Mouse (Mus musculus): Measurements from ENCODE around the gene Lnpep. TPM values are rescaled to one million over a fixed set of nuclear protein-coding genes. Genes with fewer than 3 reads are reported as not detected.

Lnpep gene
- polyA plus RNA-seq, 1 experiment from 2014 or later, result 11.3 TPM

- Histone ChIP-seq H3K9me3 (ENCODE audit: control insufficient read depth, low read length) (no peaks in the 10 kb centered on the region), H3K4me2 (ENCODE audit: low read length) (no peak overlapping the region), H3K9ac (ENCODE audit: low read length) (no peak overlapping the region), H3K4me1 (replicated peaks; ENCODE audit: control insufficient read depth, insufficient read depth, low read length) (no peaks in the 10 kb centered on the region), H3K4me3 (ENCODE audit: low read depth, low read length) (no peak overlapping the region), H3K27ac (ENCODE audit: low read depth) (no peak overlapping the region), H3K27me3 (replicated peaks; ENCODE audit: control insufficient read depth, insufficient read depth, low read length) (no peaks in the 10 kb centered on the region), H3K36me3 (ENCODE audit: control insufficient read depth, insufficient read depth, low read length) (peaks cover 67% of the 10 kb centered on the region)
- DNase-seq (ENCODE audit: low spot score), result no peak
- 97% methylated on average over 9 of the region's 9 CpGs for WGBS
- no peak for ATAC-seq (replicated peaks; ENCODE audit: low FRiP score, low TSS enrichment, low read depth)
These were observed 48.5 kb downstream of the Lnpep start for GRCm38 (mm10) chr17:17576399-17576798.

- ATAC-seq (replicated peaks; ENCODE audit: low FRiP score, low TSS enrichment, low read depth) (no peak), DNase-seq (ENCODE audit: low spot score) (no peak)
- Histone ChIP-seq H3K9me3 (ENCODE audit: control insufficient read depth, low read length) (no peaks in the 10 kb centered on the region), H3K27me3 (replicated peaks; ENCODE audit: control insufficient read depth, insufficient read depth, low read length) (no peaks in the 10 kb centered on the region), H3K4me2 (ENCODE audit: low read length) (no peak overlapping the region), H3K4me1 (replicated peaks; ENCODE audit: control insufficient read depth, insufficient read depth, low read length) (no peaks in the 10 kb centered on the region), H3K36me3 (ENCODE audit: control insufficient read depth, insufficient read depth, low read length) (peaks cover 53% of the 10 kb centered on the region), H3K9ac (ENCODE audit: low read length) (no peak overlapping the region), H3K4me3 (ENCODE audit: low read depth, low read length) (no peak overlapping the region), H3K27ac (ENCODE audit: low read depth) (no peak overlapping the region)
- WGBS, result 48% methylated on average over 3 of the region's 3 CpGs
These were observed 57.8 kb downstream of the Lnpep start for GRCm38 (mm10) chr17:17567071-17567470.

GRCm38 (mm10) chr17:17548958-17549357 lies 75.9 kb downstream of the Lnpep start:
- Histone ChIP-seq H3K4me1 (replicated peaks; ENCODE audit: control insufficient read depth, insufficient read depth, low read length) (no peaks in the 10 kb centered on the region), H3K27ac (ENCODE audit: low read depth) (no peak overlapping the region), H3K9me3 (ENCODE audit: control insufficient read depth, low read length) (no peaks in the 10 kb centered on the region), H3K9ac (ENCODE audit: low read length) (no peak overlapping the region), H3K27me3 (replicated peaks; ENCODE audit: control insufficient read depth, insufficient read depth, low read length) (no peaks in the 10 kb centered on the region), H3K36me3 (ENCODE audit: control insufficient read depth, insufficient read depth, low read length) (peaks cover 31% of the 10 kb centered on the region), H3K4me2 (ENCODE audit: low read length) (no peak overlapping the region), H3K4me3 (ENCODE audit: low read depth, low read length) (no peak overlapping the region)
- 91% methylated on average over 3 of the region's 3 CpGs for WGBS
- ATAC-seq (replicated peaks; ENCODE audit: low FRiP score, low TSS enrichment, low read depth) (no peak), DNase-seq (ENCODE audit: low spot score) (no peak)

- DNase-seq (ENCODE audit: low spot score), result no peak
- Histone ChIP-seq H3K4me1 (replicated peaks; ENCODE audit: control insufficient read depth, insufficient read depth, low read length) (no peaks in the 10 kb centered on the region), H3K9ac (ENCODE audit: low read length) (no peak overlapping the region), H3K9me3 (ENCODE audit: control insufficient read depth, low read length) (no peaks in the 10 kb centered on the region), H3K27ac (ENCODE audit: low read depth) (no peak overlapping the region), H3K27me3 (replicated peaks; ENCODE audit: control insufficient read depth, insufficient read depth, low read length) (no peaks in the 10 kb centered on the region), H3K4me3 (ENCODE audit: low read depth, low read length) (no peak overlapping the region), H3K36me3 (ENCODE audit: control insufficient read depth, insufficient read depth, low read length) (peaks cover 55% of the 10 kb centered on the region), H3K4me2 (ENCODE audit: low read length) (no peak overlapping the region)
- no peak for ATAC-seq (replicated peaks; ENCODE audit: low FRiP score, low TSS enrichment, low read depth)
These were observed 93.5 kb downstream of the Lnpep start for GRCm38 (mm10) chr17:17531338-17531737.

- Histone ChIP-seq H3K4me3 (ENCODE audit: low read depth, low read length) (no peak overlapping the region), H3K4me1 (replicated peaks; ENCODE audit: control insufficient read depth, insufficient read depth, low read length) (no peaks in the 10 kb centered on the region), H3K9me3 (ENCODE audit: control insufficient read depth, low read length) (no peaks in the 10 kb centered on the region), H3K36me3 (ENCODE audit: control insufficient read depth, insufficient read depth, low read length) (no peaks in the 10 kb centered on the region), H3K9ac (ENCODE audit: low read length) (no peak overlapping the region), H3K27ac (ENCODE audit: low read depth) (no peak overlapping the region), H3K4me2 (ENCODE audit: low read length) (no peak overlapping the region), H3K27me3 (replicated peaks; ENCODE audit: control insufficient read depth, insufficient read depth, low read length) (no peaks in the 10 kb centered on the region)
- ATAC-seq (replicated peaks; ENCODE audit: low FRiP score, low TSS enrichment, low read depth) (no peak), DNase-seq (ENCODE audit: low spot score) (no peak)
- 75% methylated on average over 4 of the region's 4 CpGs for WGBS
These were observed 108.3 kb downstream of the Lnpep start for GRCm38 (mm10) chr17:17516384-17517016.

GRCm38 (mm10) chr17:17506677-17507076 lies 118.2 kb downstream of the Lnpep start:
- WGBS, result 89% methylated on average over 10 of the region's 10 CpGs
- Histone ChIP-seq H3K4me2 (ENCODE audit: low read length) (no peak overlapping the region), H3K36me3 (ENCODE audit: control insufficient read depth, insufficient read depth, low read length) (no peaks in the 10 kb centered on the region), H3K4me3 (ENCODE audit: low read depth, low read length) (no peak overlapping the region), H3K9me3 (ENCODE audit: control insufficient read depth, low read length) (no peaks in the 10 kb centered on the region), H3K9ac (ENCODE audit: low read length) (no peak overlapping the region), H3K4me1 (replicated peaks; ENCODE audit: control insufficient read depth, insufficient read depth, low read length) (no peaks in the 10 kb centered on the region), H3K27me3 (replicated peaks; ENCODE audit: control insufficient read depth, insufficient read depth, low read length) (no peaks in the 10 kb centered on the region), H3K27ac (ENCODE audit: low read depth) (no peak overlapping the region)
- DNase-seq (ENCODE audit: low spot score) (no peak), ATAC-seq (replicated peaks; ENCODE audit: low FRiP score, low TSS enrichment, low read depth) (no peak)

- H3K4me3 ChIP-seq (ENCODE audit: low read depth, low read length), result no peak overlapping the region
- WGBS, result 56% methylated on average over 3 of the region's 3 CpGs
These were observed 125.6 kb downstream of the Lnpep start for GRCm38 (mm10) chr17:17499278-17499677.

GRCm38 (mm10) chr17:17498848-17499247 lies 126.0 kb downstream of the Lnpep start:
- no peaks in the 10 kb centered on the region for H3K9me3 ChIP-seq (ENCODE audit: control insufficient read depth, low read length)
- DNase-seq (ENCODE audit: low spot score), result no peak
- no peak overlapping the region for H3K4me2 ChIP-seq (ENCODE audit: low read length)
- H3K4me3 ChIP-seq (ENCODE audit: low read depth, low read length), result no peak overlapping the region
- no peak for ATAC-seq (replicated peaks; ENCODE audit: low FRiP score, low TSS enrichment, low read depth)
- H3K9ac ChIP-seq (ENCODE audit: low read length), result no peak overlapping the region
- H3K36me3 ChIP-seq (ENCODE audit: control insufficient read depth, insufficient read depth, low read length), result no peaks in the 10 kb centered on the region
- no peaks in the 10 kb centered on the region for H3K27me3 ChIP-seq (replicated peaks; ENCODE audit: control insufficient read depth, insufficient read depth, low read length)
- 11% methylated on average over 1 of the region's 1 CpGs for WGBS
- H3K27ac ChIP-seq (ENCODE audit: low read depth), result no peak overlapping the region
- H3K4me1 ChIP-seq (replicated peaks; ENCODE audit: control insufficient read depth, insufficient read depth, low read length), result no peaks in the 10 kb centered on the region

More at GRCm38 (mm10) chr17:17499278-17499677, 125.6 kb downstream of the Lnpep start:
- Histone ChIP-seq H3K36me3 (ENCODE audit: control insufficient read depth, insufficient read depth, low read length) (no peaks in the 10 kb centered on the region), H3K27ac (ENCODE audit: low read depth) (no peak overlapping the region), H3K9me3 (ENCODE audit: control insufficient read depth, low read length) (no peaks in the 10 kb centered on the region), H3K4me2 (ENCODE audit: low read length) (no peak overlapping the region), H3K27me3 (replicated peaks; ENCODE audit: control insufficient read depth, insufficient read depth, low read length) (no peaks in the 10 kb centered on the region), H3K9ac (ENCODE audit: low read length) (no peak overlapping the region), H3K4me1 (replicated peaks; ENCODE audit: control insufficient read depth, insufficient read depth, low read length) (no peaks in the 10 kb centered on the region)
- no peak for DNase-seq (ENCODE audit: low spot score)
- no peak for ATAC-seq (replicated peaks; ENCODE audit: low FRiP score, low TSS enrichment, low read depth)

GRCm38 (mm10) chr17:17496730-17497129 lies 128.1 kb downstream of the Lnpep start:
- Histone ChIP-seq H3K9ac (ENCODE audit: low read length) (no peak overlapping the region), H3K9me3 (ENCODE audit: control insufficient read depth, low read length) (no peaks in the 10 kb centered on the region), H3K4me3 (ENCODE audit: low read depth, low read length) (no peak overlapping the region), H3K27ac (ENCODE audit: low read depth) (no peak overlapping the region), H3K4me1 (replicated peaks; ENCODE audit: control insufficient read depth, insufficient read depth, low read length) (no peaks in the 10 kb centered on the region), H3K36me3 (ENCODE audit: control insufficient read depth, insufficient read depth, low read length) (no peaks in the 10 kb centered on the region), H3K27me3 (replicated peaks; ENCODE audit: control insufficient read depth, insufficient read depth, low read length) (no peaks in the 10 kb centered on the region), H3K4me2 (ENCODE audit: low read length) (no peak overlapping the region)
- ATAC-seq (replicated peaks; ENCODE audit: low FRiP score, low TSS enrichment, low read depth) (no peak), DNase-seq (ENCODE audit: low spot score) (no peak)
- 83% methylated on average over 7 of the region's 7 CpGs for WGBS
